In genomic region chr9:97429885-97430449, GRCm38 (mm10) we compare ENCODE assay signal across 27 mouse cellular contexts.
"Had no signal": no experiment of that assay in that cellular context is flagged by ENCODE, and none has a peak within 500 bp of the region (broad histone marks: within the 10 kb centered on the region; RNA-seq: fewer than 3 reads in every experiment).

No protein-coding gene starts in this region.

- H3K9ac ChIP-seq: embryonic facial prominence, embryonic 12.5 days; embryonic facial prominence, embryonic 13.5 days; embryonic facial prominence, embryonic 15.5 days; forebrain, embryonic 12.5 days; forebrain, embryonic 13.5 days; forebrain, embryonic 15.5 days; forebrain, postnatal 0 days had no signal

- H3K4me1 ChIP-seq: embryonic facial prominence, embryonic 10.5 days; embryonic facial prominence, embryonic 12.5 days; embryonic facial prominence, embryonic 13.5 days; embryonic facial prominence, embryonic 15.5 days; forebrain, embryonic 10.5 days; forebrain, embryonic 12.5 days; forebrain, embryonic 13.5 days; forebrain, embryonic 15.5 days had no signal

- H3K27ac ChIP-seq: embryonic facial prominence, embryonic 10.5 days; embryonic facial prominence, embryonic 12.5 days; embryonic facial prominence, embryonic 13.5 days; embryonic facial prominence, embryonic 15.5 days; forebrain, embryonic 10.5 days; forebrain, embryonic 12.5 days; forebrain, embryonic 13.5 days; forebrain, embryonic 15.5 days; gastrocnemius, adult 2 months had no signal

- H3K9me3 ChIP-seq: embryonic facial prominence, embryonic 10.5 days; embryonic facial prominence, embryonic 12.5 days; embryonic facial prominence, embryonic 13.5 days; embryonic facial prominence, embryonic 15.5 days; forebrain, embryonic 10.5 days; forebrain, embryonic 12.5 days; forebrain, embryonic 13.5 days; forebrain, embryonic 15.5 days had no signal

- DNase-seq: cerebellum, adult 18-20 months; cerebellum, adult 2 months; cerebellum, adult 8-10 months; cerebellum, adult 9-10 months; cerebellum, adult 9-11 months; cerebellum, postnatal 10 days; cerebellum, postnatal 14 days; cerebellum, postnatal 25 days; cerebellum, postnatal 36 days; embryo, embryonic 11 days; forebrain, postnatal 0 days; gastrocnemius, adult 2 months; gastrocnemius, postnatal 10 days; gastrocnemius, postnatal 14 days; gastrocnemius, postnatal 25 days; gastrocnemius, postnatal 36 days had no signal

- H3K27me3 ChIP-seq: embryonic facial prominence, embryonic 12.5 days; embryonic facial prominence, embryonic 13.5 days; embryonic facial prominence, embryonic 15.5 days; forebrain, embryonic 12.5 days; forebrain, embryonic 13.5 days; forebrain, embryonic 15.5 days had no signal

- ATAC-seq: forebrain, embryonic 13.5 days; forebrain, embryonic 14.5 days; forebrain, embryonic 15.5 days; forebrain, embryonic 16.5 days; forebrain, postnatal 0 days had no signal

- H3K36me3 ChIP-seq: embryonic facial prominence, embryonic 10.5 days; embryonic facial prominence, embryonic 12.5 days; embryonic facial prominence, embryonic 13.5 days; embryonic facial prominence, embryonic 15.5 days; forebrain, embryonic 10.5 days; forebrain, embryonic 12.5 days; forebrain, embryonic 15.5 days had no signal

- H3K4me2 ChIP-seq: embryonic facial prominence, embryonic 12.5 days; embryonic facial prominence, embryonic 13.5 days; embryonic facial prominence, embryonic 15.5 days; forebrain, embryonic 12.5 days; forebrain, embryonic 13.5 days; forebrain, embryonic 15.5 days had no signal

- H3K4me3 ChIP-seq: embryonic facial prominence, embryonic 10.5 days; embryonic facial prominence, embryonic 12.5 days; embryonic facial prominence, embryonic 13.5 days; embryonic facial prominence, embryonic 15.5 days; erythroblast, embryonic 14.5 days; forebrain, embryonic 10.5 days; forebrain, embryonic 12.5 days; forebrain, embryonic 13.5 days; forebrain, embryonic 15.5 days; gastrocnemius, adult 2 months had no signal
